Mouse (Mus musculus) heart, postnatal 0 days (tissue): Measurements from ENCODE around the gene Mrpl39.

Source experiments
- CTCF ChIP-seq: IDR thresholded peaks from 2 replicates; pipeline ENCODE4 v1.5.1; 2016; ENCODE audit warnings: antibody characterized with exemption, control low read depth, low read depth
- EP300 ChIP-seq: IDR thresholded peaks from 2 replicates; pipeline ENCODE4 v1.6.1; 2016; ENCODE audit warnings: antibody characterized with exemption, low read depth

DNA sequence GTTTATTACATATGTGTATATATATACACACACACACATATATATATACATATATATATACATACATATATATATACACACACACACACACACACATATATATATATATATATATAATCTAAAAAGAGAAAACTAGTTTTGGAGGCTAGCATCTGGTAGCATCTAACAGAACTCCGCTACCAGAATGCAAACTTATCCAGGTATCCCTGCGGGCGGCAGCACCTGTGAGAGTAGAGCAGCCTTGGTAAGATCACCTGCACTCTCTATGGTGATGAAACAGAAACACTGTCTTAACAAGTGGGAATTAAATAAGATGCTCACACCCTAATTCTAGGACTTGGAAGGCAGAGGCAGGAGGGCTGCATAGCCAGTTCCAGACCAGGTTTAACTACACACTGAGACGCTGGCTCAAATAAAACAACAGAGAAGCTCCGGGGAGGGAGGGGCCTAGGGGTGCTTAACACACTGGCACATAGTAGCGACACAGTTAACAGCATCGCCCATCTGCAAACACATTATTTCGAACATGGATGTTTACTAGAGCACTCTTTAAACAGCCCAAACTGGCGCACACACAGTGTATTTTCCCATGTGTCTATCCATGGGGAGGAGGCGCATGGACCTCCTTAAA lies 17.8 kb downstream of the Mrpl39 start:
- no peak for TF ChIP-seq CTCF
- no peak for TF ChIP-seq EP300
